Mouse (Mus musculus) WW6 (cell line): ENCODE measurements around the gene Ptbp1.

Source experiments
- DNase-seq: peaks from one replicate; pipeline ENCODE4 v3.0.0-alpha.2; 2013; ENCODE audit warnings: low read depth, low spot score

Ptbp1 gene

DNA sequence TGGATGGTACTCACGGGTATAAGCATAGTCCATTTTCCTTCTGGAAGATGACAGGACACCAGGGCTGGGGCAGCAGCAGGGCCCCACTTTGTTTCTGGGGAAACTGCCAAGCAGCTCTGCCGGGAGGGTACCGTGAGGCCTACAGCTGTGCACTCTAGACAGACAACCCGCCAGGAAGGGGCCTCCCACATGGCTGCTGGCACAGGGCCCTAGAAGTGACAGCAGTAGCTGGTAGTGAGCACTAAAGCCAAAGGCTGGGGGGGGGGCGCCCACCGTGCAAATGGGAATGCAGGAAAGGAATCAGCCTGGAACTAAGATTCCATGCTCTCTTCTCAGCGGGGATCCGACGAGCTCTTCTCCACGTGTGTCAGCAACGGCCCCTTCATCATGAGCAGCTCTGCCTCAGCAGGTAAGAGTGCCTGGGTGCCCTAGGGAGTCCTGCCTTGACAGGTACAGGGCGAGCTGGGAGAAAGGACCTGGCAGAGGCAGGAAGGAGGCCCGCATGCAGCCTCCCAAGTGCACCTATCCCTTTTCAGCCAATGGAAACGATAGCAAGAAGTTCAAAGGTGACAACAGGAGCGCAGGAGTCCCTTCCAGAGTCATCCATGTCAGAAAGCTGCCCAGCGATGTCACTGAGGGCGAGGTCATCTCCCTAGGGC is 4.3 kb downstream of the Ptbp1 start:
- no peak for DNase-seq

GRCm38 (mm10) chr10:79859116-79859515 is 4.9 kb downstream of the Ptbp1 start:
- no peak for DNase-seq

GRCm38 (mm10) chr10:79860079-79860911 is 6.1 kb downstream of the Ptbp1 start:
- DNase-seq: no peak

GRCm38 (mm10) chr10:79861230-79862048 is 7.2 kb downstream of the Ptbp1 start:
- no peak for DNase-seq

GRCm38 (mm10) chr10:79862049-79862788 is 8.0 kb downstream of the Ptbp1 start:
- no peak for DNase-seq

DNA sequence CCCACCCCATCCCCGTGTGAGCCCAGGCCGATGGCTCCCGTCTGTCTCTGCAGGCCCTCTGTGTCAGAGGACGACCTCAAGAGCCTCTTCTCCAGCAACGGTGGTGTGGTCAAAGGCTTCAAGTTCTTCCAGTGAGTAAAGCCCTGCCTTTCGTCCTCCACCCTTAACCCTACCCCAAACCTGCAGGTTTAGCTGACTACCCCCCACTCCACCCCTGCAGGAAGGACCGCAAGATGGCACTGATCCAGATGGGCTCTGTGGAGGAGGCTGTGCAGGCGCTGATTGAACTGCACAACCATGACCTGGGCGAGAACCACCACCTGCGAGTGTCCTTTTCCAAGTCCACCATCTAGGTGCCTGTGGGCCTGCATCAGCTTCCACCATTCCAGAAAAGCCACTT is 8.7 kb downstream of the Ptbp1 start:
- no peak for DNase-seq

- DNase-seq: no peak
These were observed 10.3 kb downstream of the Ptbp1 start for GRCm38 (mm10) chr10:79864351-79865188.

DNA sequence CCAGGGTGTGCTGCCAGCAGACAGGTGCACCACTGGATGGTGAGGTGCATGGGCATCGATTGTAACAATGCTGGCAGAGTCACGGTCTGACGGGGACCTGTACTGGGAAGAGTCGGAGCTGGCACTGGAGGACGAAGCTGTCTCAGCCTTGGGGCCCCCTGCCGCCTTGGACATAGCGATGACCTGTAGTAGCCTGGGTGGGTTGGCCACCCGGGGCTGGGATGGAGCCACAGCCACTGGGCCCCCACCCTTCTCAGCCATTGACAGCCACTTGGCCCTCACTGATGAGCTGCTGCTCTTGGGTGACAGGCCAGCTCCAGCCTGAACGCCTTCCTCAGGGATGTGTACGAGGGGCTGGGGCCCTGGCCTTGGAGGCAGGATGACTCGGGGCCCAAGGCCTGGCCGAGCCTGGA is 11.0 kb downstream of the Ptbp1 start:
- DNase-seq: no peak

- no peak for DNase-seq
These were observed 11.6 kb downstream of the Ptbp1 start for GRCm38 (mm10) chr10:79865801-79866295.

DNA sequence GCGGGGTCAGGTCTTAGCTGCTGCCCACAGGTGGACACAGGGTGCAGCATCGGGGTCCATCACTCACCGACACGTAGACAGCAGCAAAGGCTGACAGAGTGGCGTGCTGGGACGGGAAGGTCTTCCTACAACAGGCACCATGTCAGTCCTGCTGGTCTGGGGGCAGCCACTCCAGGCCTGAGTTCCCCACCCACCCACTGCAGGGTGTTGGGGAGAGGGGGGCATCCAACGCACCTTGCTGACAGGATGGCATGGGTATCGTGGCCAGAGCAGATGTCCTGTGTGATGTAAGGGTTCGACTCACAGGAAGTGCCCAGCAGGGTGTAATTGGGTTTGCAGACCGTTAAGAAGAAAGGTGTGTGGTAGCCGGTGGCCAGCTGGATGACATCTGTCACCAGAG is 12.4 kb downstream of the Ptbp1 start:
- DNase-seq: no peak

DNA sequence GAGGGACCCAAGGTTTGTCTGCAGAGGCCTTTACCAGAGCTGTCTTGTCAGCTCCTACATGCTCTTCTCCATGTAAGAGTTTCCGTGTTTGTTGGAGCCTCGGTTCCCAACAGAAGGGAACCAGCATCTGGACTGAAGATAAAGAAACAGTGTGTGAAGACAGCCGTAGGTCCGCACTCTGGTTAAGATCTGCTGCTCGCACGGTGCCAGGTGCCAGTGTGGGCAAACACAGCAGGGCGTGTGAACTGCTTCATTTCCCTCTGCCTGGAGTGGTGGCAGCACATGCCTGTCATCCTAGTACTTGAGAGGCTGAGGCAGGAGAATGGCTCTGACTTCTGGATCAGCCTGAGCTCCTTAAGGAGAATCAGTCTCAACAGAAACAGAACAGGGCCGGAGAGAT is 17.6 kb downstream of the Ptbp1 start:
- DNase-seq: no peak

GRCm38 (mm10) chr10:79872862-79873261 is 18.6 kb downstream of the Ptbp1 start:
- DNase-seq: no peak

DNA sequence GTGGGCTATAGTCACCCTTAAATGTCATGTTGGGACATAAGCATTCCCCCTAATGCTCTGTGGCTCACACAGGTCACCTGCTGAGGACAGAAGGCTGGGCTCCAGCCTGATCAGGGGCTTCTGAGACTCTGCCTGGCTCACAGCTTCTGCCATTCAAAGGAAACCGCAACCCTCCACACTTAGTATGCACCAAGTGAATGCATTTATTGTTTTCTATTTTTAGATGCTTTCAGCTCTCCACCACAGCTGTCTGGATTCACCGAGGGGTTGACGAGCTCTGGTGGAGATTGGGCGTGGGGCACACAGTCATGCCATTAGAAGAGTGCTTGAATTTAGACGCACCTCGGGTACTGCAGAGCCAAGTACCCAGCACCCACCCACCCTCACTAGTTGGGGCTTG is 19.1 kb downstream of the Ptbp1 start:
- no peak for DNase-seq

DNA sequence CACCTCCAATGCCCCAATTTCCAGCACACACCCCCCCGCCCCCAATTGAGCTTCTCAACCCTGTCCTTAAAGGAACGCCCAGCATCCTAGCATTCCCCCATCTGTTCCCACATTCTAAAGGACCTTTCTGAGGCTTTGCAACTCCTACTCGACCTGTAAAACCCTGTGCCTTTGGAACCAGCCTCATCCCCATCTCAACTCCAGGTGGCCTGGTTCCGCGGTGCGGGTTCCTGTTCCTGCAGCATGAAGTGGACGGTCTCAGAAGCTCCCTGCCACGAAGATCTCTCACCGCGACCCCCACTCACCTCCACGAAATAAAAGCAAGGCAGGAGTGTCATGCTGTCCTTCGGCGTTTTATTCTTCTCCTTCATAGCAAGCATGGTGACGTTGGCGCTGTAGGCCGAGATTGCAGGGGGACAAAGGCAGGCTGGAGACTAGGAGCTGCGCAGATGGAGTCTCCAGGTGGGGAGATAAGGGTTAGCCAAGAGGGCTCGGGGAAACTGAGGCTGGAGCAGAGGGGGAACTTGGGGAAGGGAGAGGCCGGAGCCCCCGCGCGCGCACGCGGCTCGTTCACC is 19.6 kb downstream of the Ptbp1 start:
- DNase-seq: no peak

- no peak for DNase-seq
These were observed 20.1 kb downstream of the Ptbp1 start, which contains the start of the genes Prtn3 and Plppr3 for GRCm38 (mm10) chr10:79874290-79874862. TSS of gene Prtn3 (plus strand) at chr10:79874476. TSS of gene Plppr3 (minus strand) at chr10:79874634.

GRCm38 (mm10) chr10:79877174-79877573 is 22.9 kb downstream of the Ptbp1 start:
- DNase-seq: no peak

DNA sequence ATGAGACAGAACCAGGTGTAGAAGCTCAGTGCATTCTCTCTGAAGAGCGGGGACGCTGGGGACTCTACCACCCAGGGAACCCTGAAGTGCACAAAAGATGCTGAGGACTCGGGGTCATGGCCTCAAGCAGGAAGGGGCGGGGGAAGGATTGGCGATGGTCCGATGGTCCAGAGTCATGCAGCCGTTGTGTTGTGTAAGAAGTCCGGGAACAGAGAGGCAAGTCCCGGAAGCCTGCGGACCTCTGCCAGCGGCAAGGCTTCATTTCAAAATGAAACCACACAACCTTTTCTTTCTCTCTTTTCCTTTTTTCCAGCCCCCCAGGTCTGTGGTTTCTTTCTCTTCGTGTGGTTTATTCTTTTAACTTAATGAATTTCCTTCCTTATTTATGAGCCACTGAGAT is 23.5 kb downstream of the Ptbp1 start:
- DNase-seq: no peak

DNA sequence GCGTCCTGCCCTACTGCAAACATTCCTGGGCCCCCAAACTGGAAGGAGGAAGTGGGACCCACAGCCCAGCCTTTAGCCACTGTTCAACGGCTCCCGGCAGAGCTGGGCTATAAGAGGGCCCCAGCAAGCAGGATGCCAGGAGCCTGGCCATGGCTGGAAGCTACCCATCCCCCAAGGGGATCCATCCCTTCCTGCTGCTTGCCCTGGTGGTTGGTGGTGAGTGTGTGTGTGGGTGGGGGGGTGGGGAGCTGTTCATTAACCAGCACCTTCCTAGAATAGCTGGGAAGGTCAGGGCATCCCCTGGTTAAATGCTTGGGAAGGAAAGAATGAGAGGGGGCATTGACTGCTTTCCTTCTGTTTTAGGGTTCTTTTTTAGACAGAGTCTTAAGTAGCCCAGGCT is 25.3 kb downstream of the Ptbp1 start:
- no peak for DNase-seq

DNA sequence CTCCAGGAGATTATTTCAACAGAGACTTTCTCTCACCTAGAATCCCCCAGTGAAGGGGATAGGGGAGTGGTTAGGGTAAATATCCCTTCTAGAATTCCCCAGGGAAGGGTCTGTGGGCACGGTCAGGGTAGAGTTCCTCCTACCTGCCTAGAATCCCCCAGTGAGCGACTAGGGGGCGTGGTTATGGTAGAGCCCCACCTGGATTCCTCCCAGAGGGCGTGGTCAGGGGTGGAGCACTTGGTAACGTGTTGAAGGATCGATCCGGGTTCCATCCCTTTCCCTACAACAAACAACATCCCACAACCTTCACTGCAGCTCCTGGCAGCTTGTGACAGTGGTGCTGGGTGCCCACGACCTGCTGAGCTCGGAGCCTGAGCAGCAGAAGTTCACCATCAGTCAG is 26.5 kb downstream of the Ptbp1 start:
- peak; percentile 49 for DNase-seq

- DNase-seq: no peak
These were observed 27.8 kb downstream of the Ptbp1 start for GRCm38 (mm10) chr10:79881981-79882380.
